ENCODE assay signal across 10 mouse cellular contexts in the genomic region with DNA sequence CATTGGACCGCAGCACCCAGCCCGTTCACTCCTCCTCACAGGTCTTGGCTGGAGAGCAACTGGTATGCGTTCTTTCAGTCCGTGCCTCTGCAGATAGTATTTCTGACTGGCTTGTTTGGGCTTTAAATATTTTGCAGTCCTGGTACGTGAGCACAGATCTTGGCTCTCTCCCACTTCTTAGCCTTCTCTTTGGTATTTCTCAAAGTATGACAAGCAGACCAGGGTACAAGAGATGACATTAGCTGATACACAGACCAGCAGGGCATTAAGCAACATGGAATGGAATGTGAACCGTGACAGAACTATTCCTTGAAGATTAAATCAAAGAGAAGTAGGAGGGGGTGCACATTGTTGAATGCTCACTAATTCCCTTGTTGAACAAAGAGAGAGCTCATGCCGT. TPM values are rescaled to one million over a fixed set of nuclear protein-coding genes. Genes with fewer than 3 reads are reported as not detected.
A peak's percentile ranks its signal among the peaks of the same experiment; 100 is the strongest.
DNase-seq lines count a peak whose midpoint lies in the region; ATAC-seq and TF ChIP-seq lines count a peak whose summit lies in the region.
"Had no signal": no experiment of that assay in that cellular context is flagged by ENCODE, and none has a peak within 500 bp of the region (broad histone marks: within the 10 kb centered on the region; RNA-seq: fewer than 3 reads in every experiment).

No protein-coding gene starts in this region.

- 31% methylated on average over 7 of the region's 7 CpGs for WGBS in lung, embryonic 14.5 days
- WGBS in lung, adult 2 months = 43% methylated on average over 7 of the region's 7 CpGs
- 21% methylated on average over 7 of the region's 7 CpGs for WGBS in embryonic facial prominence, embryonic 13.5 days
- 19% methylated on average over 7 of the region's 7 CpGs for WGBS in stomach, embryonic 14.5 days

- ATAC-seq in lung, embryonic 14.5 days (ENCODE audit: insufficient read depth) = no peak; the same call in 1 of the 2 replicates
- peak; percentile 67 for ATAC-seq in embryonic facial prominence, embryonic 13.5 days (ENCODE audit: insufficient number of reproducible peaks, insufficient read depth, low FRiP score, low TSS enrichment, low read depth)
- 0 out of 2 replicates have a peak, but pooled peaks have one; percentile 39 for ATAC-seq in stomach, embryonic 14.5 days (ENCODE audit: insufficient number of reproducible peaks, insufficient read depth, low FRiP score, low read depth)

- no peaks in the 10 kb centered on the region for H3K36me3 ChIP-seq in lung, embryonic 14.5 days (ENCODE audit: insufficient read depth)
- H3K36me3 ChIP-seq in embryonic facial prominence, embryonic 13.5 days = no peaks in the 10 kb centered on the region
- H3K36me3 ChIP-seq in stomach, embryonic 14.5 days (ENCODE audit: control insufficient read depth, insufficient read depth, low read length) = no peaks in the 10 kb centered on the region
- H3K36me3 ChIP-seq: neural tube, embryonic 12.5 days had no signal

- H3K4me2 ChIP-seq in lung, embryonic 14.5 days = no peak overlapping the region
- no peak overlapping the region for H3K4me2 ChIP-seq in embryonic facial prominence, embryonic 13.5 days
- no peak overlapping the region for H3K4me2 ChIP-seq in stomach, embryonic 14.5 days (replicated peaks; ENCODE audit: low read depth, low read length)
- H3K4me2 ChIP-seq: neural tube, embryonic 12.5 days had no signal

- no peak overlapping the region for H3K27ac ChIP-seq in lung, embryonic 14.5 days (ENCODE audit: low read depth)
- peak overlapping the region; percentile 65 for H3K27ac ChIP-seq in embryonic facial prominence, embryonic 13.5 days
- H3K27ac ChIP-seq in stomach, embryonic 14.5 days (ENCODE audit: low read length) = no peak overlapping the region
- H3K27ac ChIP-seq: liver, embryonic 14.5 days; neural tube, embryonic 12.5 days had no signal

- H3K9ac ChIP-seq in lung, embryonic 14.5 days = no peak overlapping the region
- no peak overlapping the region for H3K9ac ChIP-seq in embryonic facial prominence, embryonic 13.5 days
- H3K9ac ChIP-seq in stomach, embryonic 14.5 days (replicated peaks; ENCODE audit: low read depth, low read length) = no peak overlapping the region
- H3K9ac ChIP-seq: liver, embryonic 14.5 days; neural tube, embryonic 12.5 days had no signal

- no peak for TF ChIP-seq POLR2A in lung, adult 2 months (IDR thresholded peaks at IDR 0.05; ENCODE audit: borderline replicate concordance, extremely low read depth, low read depth, low read length)

- no peak overlapping the region for H3K4me3 ChIP-seq in lung, embryonic 14.5 days (ENCODE audit: low read depth, low read length)
- H3K4me3 ChIP-seq in lung, adult 2 months (replicated peaks; ENCODE audit: extremely low read depth, low read depth, low read length) = no peak overlapping the region
- no peak overlapping the region for H3K4me3 ChIP-seq in embryonic facial prominence, embryonic 13.5 days
- no peak overlapping the region for H3K4me3 ChIP-seq in stomach, embryonic 14.5 days (ENCODE audit: low read depth, low read length)
- H3K4me3 ChIP-seq: neural tube, embryonic 12.5 days had no signal

- H3K9me3 ChIP-seq in lung, embryonic 14.5 days (ENCODE audit: low read depth, low read length) = no peaks in the 10 kb centered on the region
- H3K9me3 ChIP-seq in embryonic facial prominence, embryonic 13.5 days = no peaks in the 10 kb centered on the region
- H3K9me3 ChIP-seq in stomach, embryonic 14.5 days (ENCODE audit: control insufficient read depth, low read depth, low read length) = no peaks in the 10 kb centered on the region
- H3K9me3 ChIP-seq: neural tube, embryonic 12.5 days had no signal

- peak; percentile 35 for DNase-seq in lung, embryonic 14.5 days
- no peak for DNase-seq in lung, adult 2 months
- peak; percentile 14 for DNase-seq in kidney, postnatal 14 days
- no peak for DNase-seq in layer of hippocampus, adult 18-20 months (ENCODE audit: low spot score in 2 of 2)
- no peak for DNase-seq in testis, postnatal 14 days (ENCODE audit: low spot score)
- no peak for DNase-seq in heart, adult 9 months (ENCODE audit: low spot score in 2 of 2)

- no peak for TF ChIP-seq CTCF in lung, embryonic 14.5 days (IDR thresholded peaks at IDR 0.05; ENCODE audit: low read depth)
- TF ChIP-seq CTCF in lung, adult 2 months (IDR thresholded peaks at IDR 0.05; ENCODE audit: insufficient read depth, low read length) = no peak

- H3K27me3 ChIP-seq in lung, embryonic 14.5 days (ENCODE audit: insufficient read depth, low read length) = no peaks in the 10 kb centered on the region
- no peaks in the 10 kb centered on the region for H3K27me3 ChIP-seq in embryonic facial prominence, embryonic 13.5 days
- H3K27me3 ChIP-seq in stomach, embryonic 14.5 days (ENCODE audit: control insufficient read depth, insufficient read depth, low read length) = no peaks in the 10 kb centered on the region
- H3K27me3 ChIP-seq: neural tube, embryonic 12.5 days had no signal

- no peaks in the 10 kb centered on the region for H3K4me1 ChIP-seq in lung, embryonic 14.5 days (ENCODE audit: insufficient read depth)
- no peaks in the 10 kb centered on the region for H3K4me1 ChIP-seq in lung, adult 2 months (ENCODE audit: control insufficient read depth, insufficient read depth, low read length)
- peaks cover 40% of the 10 kb centered on the region for H3K4me1 ChIP-seq in embryonic facial prominence, embryonic 13.5 days
- peaks cover 13% of the 10 kb centered on the region for H3K4me1 ChIP-seq in stomach, embryonic 14.5 days (ENCODE audit: control insufficient read depth, insufficient read depth, low read length)
- H3K4me1 ChIP-seq: neural tube, embryonic 12.5 days had no signal

RNA-seq across cellular contexts. Expression of gene Igfbp2, which starts 43.6 kb away (rescaled TPM):
- 321 and 352 TPM in 2 replicates for polyA plus RNA-seq in lung, embryonic 14.5 days (2014; fragmentation: Nextera tagmentation; extraction: Ambion mirVana)
- 308 and 450 TPM in 2 replicates for polyA plus RNA-seq in lung, adult 2 months (2012; rRNA removed)
- polyA plus RNA-seq in embryonic facial prominence, embryonic 13.5 days (2015; fragmentation: Nextera tagmentation; extraction: Ambion mirVana) = 469 and 555 TPM in 2 replicates
- 631 and 633 TPM in 2 replicates for polyA plus RNA-seq in stomach, embryonic 14.5 days (2014; fragmentation: Nextera tagmentation; extraction: Ambion mirVana)
- total RNA-seq in layer of hippocampus, adult 18-20 months (2021) = 10 to 100 TPM; 35.9 to 42.9 TPM

Comparison
In these comparisons a context has a peak if more than half of its experiments do, and no peak if none do; other contexts are left out.
1. DNase-seq: peak in lung, embryonic 14.5 days (single experiment) and kidney, postnatal 14 days (single experiment); none in lung, adult 2 months (single experiment), layer of hippocampus, adult 18-20 months (0 of 2), testis, postnatal 14 days (single experiment) and heart, adult 9 months (0 of 2).